In genomic region chr6:134034904-134035489, GRCm38 (mm10) we compare ENCODE assay signal across 8 mouse cellular contexts. TPM values are rescaled to one million over a fixed set of nuclear protein-coding genes. Genes with fewer than 3 reads are reported as not detected.
DNase-seq lines count a peak whose midpoint lies in the region; ATAC-seq lines count a peak whose summit lies in the region.

No protein-coding gene starts in this region.

- H3K9me3 ChIP-seq in hindbrain, embryonic 10.5 days: no peaks in the 10 kb centered on the region

- ATAC-seq in frontal cortex, adult (ENCODE audit: low TSS enrichment): peak; percentile 77

- H3K27ac ChIP-seq in hindbrain, embryonic 10.5 days: peak overlapping the region; percentile 100

- H3K27me3 ChIP-seq in hindbrain, embryonic 10.5 days (ENCODE audit: insufficient read depth, poor library complexity, severe bottlenecking): peaks cover 4% of the 10 kb centered on the region; the same call in 1 of the 2 replicates

- peak; percentile 63 for DNase-seq in MEL-GATA-1-ER (ENCODE audit: extremely low read depth, low read depth)
- DNase-seq in cerebellum, adult 18-20 months: peak; percentile 81 to 82
- peak; percentile 91 for DNase-seq in hindbrain, embryonic 10.5 days (ENCODE audit: low spot score)
- DNase-seq in layer of hippocampus, postnatal 25 days (ENCODE audit: extremely low spot score in 1 of 2, low spot score in 1 of 2): peak; percentile 57 to 68
- peak; percentile 77 for DNase-seq in lung, postnatal 14 days
- peak; percentile 67 for DNase-seq in retina, adult 2 months (ENCODE audit: low read depth, low spot score)
- peak; percentile 73 to 74 for DNase-seq in thymus, postnatal 36 days

- peak overlapping the region; percentile 83 for H3K4me3 ChIP-seq in hindbrain, embryonic 10.5 days

- under 1% methylated on average over 55 of the region's 55 CpGs for WGBS in hindbrain, embryonic 10.5 days

- peaks cover 5% of the 10 kb centered on the region; the same call in 1 of the 2 replicates for H3K36me3 ChIP-seq in hindbrain, embryonic 10.5 days

- H3K4me1 ChIP-seq in hindbrain, embryonic 10.5 days (replicated peaks): peaks cover 39% of the 10 kb centered on the region

RNA-seq across cellular contexts. Expression of gene Etv6, which starts 0.5 kb away (rescaled TPM):
- 12.1 and 14.6 TPM in 2 replicates for polyA plus RNA-seq in hindbrain, embryonic 10.5 days (2016; fragmentation: Nextera tagmentation; extraction: Ambion mirVana)
- total RNA-seq in layer of hippocampus, postnatal 25 days (2021): 10 to 100 TPM in 1 of 2 experiments, 1 to 10 TPM in 1; 9.2 to 10.3 TPM

Comparison
In these comparisons a context has a peak if more than half of its experiments do, and no peak if none do; other contexts are left out.
1. Peak in every context shown above with its lines: DNase-seq, ATAC-seq, H3K4me3 ChIP-seq and H3K27ac ChIP-seq.